Mouse (Mus musculus): Measurements from ENCODE around the gene Mcub.

DNA sequence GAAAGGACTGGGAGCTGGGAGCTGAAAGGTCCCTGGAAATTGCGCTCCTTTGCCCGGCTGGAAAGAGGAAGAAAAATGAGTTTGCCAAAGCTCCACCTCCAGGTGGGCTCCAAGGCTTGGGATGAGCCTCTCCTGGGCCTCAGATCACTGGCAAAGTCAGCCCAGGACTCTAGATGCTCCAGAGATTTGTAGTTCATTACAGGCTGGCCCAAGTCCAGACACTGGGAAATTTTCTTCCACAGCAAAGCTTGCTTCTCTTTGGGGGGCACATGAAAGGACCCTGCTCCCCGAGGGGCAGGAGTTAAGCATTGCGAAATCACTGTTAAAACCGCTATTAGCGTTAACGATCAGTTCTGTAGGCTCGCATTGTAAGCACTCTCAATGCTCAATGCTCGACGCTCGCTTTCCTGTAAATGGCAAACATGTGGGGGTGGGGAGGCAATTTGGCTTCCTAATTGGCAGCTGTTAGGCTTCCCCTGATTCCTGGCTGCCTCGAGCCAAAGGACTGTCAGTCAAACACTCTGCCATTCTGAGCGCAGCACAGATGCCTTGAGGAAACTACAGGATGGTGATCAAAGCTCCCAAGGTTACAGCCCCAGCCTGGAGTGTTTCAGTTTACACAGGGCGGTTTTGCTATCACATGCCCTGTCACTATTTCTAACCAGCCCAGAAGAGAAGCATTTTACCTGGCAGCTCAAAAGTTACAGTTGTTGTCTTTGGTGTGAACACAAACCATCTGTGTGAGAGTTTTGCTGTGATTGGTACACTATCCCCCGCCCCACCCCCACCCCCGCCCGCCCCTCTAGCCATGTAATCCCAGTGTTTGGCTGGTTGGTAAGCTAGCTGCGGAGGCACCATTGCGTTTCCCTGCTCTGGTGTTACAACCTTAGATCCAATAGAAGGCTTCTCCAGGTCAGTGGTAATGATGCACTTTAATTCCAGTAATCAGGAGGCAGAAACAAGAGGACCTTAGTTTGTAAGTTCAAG, 816 bp upstream of the Mcub start:
- no peak for TF ChIP-seq EP300 (IDR thresholded peaks at IDR 0.05; ENCODE audit: insufficient read depth, low read depth, low read length)
- no peak for TF ChIP-seq POLR2A (IDR thresholded peaks at IDR 0.05; ENCODE audit: insufficient read depth, low read depth, low read length)
- TF ChIP-seq CTCF (IDR thresholded peaks at IDR 0.05): no peak

Measured in heart, adult 2 months (tissue).